Mouse (Mus musculus) embryo, embryonic 11 days (tissue): Measurements from ENCODE around the gene Eml4.

ENCODE experiments used
- DNase-seq: peaks from one replicate; pipeline ENCODE4 v3.0.0-alpha.2; 2015

Gene Eml4

DNA sequence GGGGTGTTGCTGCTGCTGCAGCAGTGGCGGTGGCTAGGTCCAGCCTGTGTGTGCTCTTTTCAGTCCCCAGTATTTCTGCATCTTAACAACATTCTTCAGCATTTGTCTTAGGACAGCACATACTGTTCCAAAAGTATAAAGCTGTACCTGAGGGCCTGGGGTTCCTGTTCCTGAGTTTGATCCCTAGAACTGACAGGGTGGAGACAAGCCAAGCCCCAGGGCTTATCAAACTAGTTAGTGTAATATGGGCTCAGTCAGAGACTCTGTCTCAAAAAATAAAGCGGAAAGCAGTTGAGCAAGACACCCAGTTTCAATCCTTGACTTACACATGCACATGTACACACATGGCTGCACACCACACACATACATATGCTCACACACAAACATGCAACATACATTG lies 34.2 kb downstream of the Eml4 start:
- DNase-seq, result no peak

DNA sequence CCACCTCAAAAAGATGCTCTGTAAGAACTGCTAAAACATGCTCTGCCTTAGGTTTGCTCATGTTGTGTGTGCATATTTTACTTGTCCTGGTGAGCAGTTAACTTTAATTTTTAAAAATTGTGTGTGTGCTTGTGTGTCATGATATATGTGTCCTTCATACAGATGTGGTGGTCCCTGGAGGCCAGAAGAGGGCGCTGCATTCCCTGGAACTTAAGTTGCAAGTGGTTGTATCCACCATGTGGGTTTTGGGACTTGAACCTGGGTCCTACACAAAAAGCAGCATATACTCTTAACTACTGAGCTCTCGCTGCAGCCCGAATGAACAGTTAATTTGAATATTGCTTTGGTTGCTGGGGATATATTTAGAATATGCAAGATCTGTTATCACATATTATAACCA lies 36.4 kb downstream of the Eml4 start:
- DNase-seq, result no peak

DNA sequence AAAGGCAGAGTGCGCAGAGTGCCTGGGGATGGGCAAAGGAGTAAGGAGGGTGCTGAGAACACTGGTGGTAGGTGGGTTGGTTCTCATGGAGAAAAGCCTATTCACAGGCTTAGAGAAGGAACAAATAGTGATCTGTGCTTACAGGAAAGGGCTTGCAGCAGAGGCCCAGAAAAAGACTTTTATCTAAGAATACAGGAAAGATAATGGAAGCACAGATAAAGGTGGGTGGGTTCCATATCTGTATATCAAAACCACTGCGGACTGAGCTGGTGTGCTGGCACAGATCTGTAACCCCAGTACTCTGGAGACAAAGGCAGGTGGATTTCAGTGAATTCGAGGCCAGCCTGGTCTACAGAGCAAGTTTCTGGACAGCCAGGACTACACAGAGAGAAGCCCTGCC lies 43.3 kb downstream of the Eml4 start:
- no peak for DNase-seq

DNA sequence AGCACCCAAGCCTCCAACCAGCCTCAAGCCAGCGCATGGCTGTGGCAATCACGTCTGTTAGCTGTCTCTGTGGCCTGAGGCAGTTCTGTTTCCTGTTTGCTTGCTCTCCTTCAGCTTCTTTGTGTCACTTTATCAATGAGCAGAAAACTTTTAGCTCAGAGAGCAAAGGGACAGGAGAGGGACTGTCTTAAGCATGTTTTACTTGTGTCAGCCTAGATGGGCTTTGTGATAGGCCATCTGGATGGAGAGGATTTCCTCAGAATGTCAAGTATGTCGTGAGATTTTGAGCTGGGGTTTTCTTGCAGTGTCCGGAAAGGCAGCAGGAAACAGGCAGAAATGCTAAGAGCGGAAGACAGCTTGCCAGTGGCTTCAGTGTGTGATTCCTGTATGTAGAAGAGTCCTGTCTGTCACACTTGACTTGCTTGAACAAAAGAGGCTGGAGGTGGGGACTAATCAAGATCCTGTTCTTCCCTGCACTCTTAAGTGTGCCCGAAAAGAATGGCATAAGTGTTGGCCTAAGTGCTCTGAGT lies 46.9 kb downstream of the Eml4 start:
- peak; percentile 28 for DNase-seq

DNA sequence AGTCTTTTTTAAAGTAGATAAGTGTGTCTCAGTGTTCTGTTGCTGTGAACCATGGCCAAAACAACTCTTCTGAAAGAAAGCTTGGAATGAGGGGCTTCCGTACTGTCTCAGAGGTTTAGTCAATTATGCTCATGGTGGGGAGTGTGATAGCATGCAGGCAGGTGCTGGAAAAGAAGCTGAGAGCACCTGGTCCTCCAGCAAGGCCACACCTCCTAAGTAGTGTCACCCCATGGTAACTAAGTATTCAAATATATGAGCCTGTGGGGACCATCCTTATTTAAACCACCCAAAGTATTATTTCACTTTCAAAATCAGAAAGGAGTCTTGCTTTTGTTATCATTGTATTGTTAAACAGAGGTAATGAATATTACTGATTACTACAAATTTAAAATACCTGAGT lies 48.0 kb downstream of the Eml4 start:
- DNase-seq, result no peak

DNA sequence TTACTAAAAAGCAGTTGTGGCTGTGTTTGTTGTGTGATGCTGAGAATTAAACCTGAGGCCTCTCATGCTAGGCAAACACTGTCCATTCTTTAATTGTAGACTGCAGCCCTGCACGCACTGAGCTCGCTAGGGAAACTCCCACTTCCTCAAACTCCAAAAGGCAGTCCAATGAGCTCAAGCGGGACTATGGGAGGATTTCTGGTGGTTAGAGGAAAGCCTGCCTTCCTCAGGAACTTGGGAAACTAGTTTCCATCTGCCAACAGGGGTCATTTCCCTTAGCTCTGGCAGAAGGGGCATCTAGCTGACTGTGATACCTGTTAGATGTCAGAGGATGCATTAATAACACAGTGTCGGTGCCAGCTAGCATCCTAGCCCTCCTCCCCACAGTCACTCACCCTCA lies 79.9 kb downstream of the Eml4 start:
- DNase-seq, result no peak

DNA sequence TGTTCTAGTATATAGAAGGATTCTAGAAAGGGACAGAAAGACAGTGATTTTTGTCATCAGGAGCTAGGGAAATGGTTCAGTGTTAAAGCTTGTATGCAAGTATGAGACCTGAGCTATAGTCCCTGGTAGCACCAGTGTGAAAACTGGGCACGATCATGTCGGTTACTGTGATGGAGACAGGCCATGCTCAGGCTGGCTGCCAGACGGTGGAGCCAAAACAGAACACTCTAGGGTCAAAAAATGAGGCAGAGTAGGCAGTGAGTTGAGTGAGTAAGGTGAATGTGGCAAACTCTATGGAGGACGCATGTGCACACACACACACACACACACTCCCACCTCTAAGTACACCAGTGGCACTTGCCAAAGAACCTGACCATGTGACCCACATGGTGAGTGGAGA lies 92.7 kb downstream of the Eml4 start:
- no peak for DNase-seq

DNA sequence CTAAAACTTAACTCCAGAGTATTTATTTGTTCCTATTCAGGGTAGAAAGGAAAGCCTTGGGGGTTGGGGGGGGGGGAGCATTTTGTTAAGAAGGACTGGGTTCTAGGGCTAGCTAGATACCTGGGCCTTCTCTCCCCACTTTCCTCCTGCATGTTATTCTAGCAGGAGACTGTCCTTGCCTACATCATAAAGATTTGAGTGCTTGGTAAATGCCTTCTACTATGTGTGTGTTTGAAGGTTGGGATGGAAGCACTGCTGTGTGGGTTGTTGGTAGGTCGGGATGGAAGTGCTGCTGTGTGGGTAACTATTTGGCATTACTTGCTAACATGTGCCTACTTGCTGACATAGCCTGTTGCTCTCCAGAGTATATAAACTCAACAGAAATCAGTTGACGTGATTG lies 98.9 kb downstream of the Eml4 start:
- no peak for DNase-seq

DNA sequence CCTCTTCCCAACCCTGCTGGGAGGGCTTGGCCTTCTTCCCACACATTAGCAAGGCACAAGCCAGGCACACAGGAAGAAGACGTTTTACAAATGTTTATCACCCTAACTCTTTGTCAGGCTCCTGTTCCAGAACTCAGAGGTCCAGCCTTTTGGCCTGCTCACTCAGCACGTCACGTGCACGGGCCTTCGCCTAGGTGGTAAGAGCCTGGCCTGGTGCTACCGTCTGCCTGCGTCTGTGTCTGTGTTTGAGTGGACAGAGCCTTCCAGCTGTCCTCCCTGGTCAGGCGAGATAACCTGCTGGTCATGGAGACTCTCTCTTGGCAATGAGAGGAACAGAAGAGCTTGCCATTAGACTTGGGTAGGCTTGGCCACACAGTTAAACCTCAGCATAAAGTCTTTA lies 100.6 kb downstream of the Eml4 start:
- DNase-seq, result no peak

DNA sequence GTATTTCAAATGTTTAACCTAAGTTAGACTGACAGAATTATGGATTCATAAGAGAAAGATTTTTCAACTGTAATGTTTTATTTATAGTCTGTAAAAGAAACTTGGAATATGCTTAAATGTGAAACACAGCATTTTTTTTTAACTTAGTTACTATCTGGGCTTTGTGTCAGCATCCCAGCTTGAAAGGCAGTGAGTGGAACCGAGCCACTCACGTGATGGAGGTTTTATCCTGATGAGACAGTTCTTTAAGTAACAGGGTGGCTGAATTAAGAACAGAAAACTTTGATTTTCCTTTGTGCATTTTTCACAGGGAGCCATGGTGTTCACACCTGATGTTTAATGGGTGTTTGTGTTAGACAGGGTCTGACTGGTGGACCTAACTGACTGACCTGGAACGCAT lies 101.1 kb downstream of the Eml4 start:
- no peak for DNase-seq

DNA sequence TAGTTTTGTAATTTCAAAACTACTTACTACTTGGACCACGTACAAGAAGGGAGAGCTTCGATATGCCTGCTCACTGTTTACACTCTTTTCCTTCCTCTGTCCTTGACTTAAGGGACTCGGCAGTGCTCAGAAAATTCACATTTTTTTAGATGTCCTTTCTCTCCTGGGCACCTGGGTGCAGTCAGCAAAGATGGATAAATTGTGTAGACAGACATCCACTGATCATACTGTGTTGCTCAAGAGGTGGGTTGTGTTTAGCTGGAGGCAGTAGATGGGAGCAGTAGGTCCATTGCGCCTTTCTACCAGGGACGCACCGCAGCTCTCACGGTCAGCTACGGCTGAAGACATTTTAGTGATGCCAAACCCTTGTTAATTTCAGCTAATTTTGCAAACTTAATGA lies 101.7 kb downstream of the Eml4 start:
- DNase-seq, result no peak

DNA sequence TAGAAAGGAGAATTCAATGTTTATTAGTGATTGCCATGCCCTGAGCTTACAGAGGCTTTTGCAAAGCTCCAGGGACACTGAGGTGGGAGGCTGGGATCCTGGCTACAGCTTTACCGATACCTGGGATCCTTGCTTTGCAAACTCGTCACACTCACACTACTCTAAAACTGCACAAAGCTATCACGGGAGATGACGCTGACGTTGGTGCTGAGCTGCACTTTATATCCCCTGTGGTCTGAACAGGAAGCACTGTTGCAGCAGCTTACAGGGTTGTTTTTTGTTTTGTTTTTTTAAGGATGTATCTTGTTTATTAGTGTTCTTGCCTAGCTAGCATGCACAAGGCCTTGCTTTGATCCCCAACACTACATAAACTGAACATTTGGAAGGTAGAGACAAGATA lies 102.9 kb downstream of the Eml4 start:
- no peak for DNase-seq

DNA sequence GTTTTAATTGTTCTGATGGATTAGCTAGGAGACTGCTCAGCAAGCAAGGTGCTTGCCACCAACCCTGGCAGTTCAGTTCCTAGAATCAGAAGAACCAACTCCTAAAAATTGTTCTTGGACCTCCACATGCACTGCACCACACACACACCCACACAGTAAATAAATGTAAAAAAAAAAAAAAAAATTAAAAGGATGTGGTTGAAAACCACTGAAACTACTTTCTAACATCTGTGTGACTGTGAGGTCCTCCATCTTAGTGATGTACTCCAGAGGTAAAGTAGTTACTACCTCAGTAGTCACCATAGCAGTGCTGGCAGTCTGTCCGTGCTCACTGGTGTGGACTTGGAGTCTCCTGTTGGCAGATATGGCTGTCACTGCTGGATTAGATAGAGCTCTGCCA lies 106.5 kb downstream of the Eml4 start:
- DNase-seq, result no peak

DNA sequence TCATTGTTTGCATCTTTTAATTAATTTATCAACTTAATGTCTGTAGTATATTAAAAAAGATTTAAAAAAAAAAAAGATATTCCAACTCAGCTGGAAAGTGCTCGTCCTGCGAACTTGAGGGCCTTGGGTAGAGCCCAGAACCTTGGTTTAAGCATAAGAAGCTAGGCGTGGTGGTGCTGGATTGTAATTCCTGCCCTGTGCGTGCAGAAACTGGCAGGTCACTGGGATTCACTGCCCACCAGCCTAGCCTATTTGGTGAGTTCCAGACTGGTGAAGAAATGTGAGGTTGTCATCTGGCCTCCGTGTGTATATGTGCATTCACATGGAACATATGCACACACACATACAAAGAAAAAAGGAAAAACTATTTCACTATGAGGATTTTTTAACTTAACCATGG lies 115.2 kb downstream of the Eml4 start:
- DNase-seq, result no peak

DNA sequence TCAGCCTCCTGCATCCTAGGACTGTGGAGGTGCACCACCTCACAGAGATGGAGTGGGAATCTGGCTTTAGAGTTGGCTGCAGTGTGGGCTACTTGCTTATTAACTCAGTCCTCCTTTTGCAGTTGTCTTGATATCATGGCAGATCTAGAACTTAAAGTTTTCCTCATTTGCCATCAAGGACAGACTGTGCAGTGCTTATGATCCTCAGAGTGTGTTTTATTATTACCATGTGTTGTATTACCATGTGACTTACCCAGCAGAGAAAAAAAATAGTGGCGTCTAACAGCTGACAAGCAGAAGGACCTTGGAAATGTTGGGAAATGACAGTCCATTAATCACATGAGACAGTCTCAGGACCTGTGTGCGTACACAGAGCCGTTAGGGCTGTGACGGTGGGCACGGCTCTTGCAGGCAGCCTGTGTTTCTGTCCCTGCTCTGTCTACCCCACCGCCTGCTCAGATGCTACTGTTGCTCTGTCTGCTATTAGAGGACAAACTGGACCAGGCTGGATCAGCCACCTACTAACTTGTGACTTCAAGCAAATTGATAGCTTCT lies 116.0 kb downstream of the Eml4 start:
- DNase-seq, result peak; percentile 8

DNA sequence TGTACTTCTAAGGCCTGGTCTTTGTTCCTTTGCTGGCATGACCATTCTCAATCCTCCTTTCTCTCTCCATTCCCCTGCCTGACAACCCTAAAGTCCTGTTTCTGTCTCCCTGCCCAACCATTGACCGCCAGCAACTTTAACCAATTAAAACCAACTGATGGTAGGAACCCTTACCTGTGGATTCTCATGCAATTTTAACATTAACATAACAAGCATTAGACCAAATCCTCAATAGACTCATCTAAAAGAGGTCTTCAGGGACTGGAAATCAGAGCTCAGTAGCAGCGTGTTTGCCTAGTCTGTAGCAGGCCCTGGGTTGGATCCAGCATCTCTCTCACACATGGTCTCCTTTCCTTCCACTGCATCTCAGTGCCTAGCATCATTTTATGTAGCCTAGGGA lies 118.9 kb downstream of the Eml4 start:
- DNase-seq, result no peak

DNA sequence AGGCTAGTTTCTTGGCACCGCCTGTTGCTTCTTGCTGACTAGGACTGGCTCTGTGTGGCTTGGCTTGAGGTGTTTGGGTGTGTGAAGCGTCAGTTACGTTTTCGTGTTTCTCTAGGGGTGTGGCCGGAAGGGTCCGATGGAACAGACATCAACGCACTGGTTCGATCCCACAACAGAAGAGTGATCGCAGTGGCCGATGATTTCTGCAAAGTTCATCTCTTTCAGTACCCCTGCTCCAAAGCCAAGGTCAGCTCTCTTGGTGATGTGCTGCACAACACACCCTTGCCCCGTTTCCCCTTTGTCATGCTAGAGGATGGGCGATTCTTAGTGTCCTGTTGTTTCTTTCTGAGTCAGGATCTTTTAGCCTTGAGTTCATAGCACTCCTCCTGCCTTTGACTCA lies 126.4 kb downstream of the Eml4 start:
- no peak for DNase-seq

DNA sequence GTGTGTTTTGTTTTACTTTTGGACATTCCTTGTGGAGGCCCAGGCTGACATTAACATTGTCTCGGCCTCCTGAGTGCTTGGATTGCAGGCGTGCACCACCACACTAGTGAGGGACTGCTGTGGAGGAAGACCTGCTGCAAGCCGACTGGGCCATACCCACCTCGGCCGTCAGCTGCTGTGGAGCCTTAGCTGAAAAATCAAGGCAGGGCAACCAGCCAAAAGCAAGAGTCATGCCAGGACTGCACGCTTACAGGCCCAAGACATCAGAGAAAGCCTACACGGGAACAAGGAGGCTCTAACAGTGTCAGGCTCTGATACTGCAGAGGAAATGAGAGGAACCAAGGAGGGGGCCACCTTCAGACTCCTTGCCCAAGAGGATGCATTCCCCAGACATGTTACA lies 130.8 kb downstream of the Eml4 start:
- no peak for DNase-seq

DNA sequence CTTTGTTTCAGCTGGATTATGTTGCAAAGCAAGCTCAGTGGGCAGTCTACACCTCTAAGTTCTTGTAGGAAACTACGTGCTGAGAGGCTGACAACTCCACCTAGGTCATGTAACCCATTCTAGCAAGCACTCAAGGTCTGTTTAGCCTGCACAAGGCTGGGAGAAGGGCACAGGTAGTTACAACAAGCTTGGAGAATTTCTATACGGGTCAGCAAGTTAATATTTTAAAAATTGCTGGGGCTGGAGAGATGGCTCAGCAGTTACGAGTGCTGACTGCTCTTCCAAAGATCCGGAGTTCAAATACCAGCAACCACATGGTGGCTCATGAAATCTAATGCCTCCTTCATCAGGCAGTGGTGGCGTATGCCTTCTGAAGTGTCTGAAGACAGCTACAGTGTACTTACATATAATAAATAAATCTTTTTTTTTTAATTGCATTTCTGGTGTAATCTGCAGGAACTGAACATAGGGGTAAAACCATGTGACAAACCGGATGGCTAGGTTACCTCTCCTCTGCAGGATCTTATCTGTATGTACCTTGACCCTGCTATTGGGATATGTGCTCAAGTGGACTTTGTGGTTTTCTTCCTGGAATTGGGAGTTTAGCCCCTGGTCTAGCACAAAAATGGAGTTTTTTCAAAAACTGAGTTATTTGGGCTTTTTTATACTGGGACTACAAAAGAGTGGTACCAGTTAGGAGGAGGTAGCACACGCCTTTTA lies 132.2 kb downstream of the Eml4 start:
- DNase-seq, result no peak

DNA sequence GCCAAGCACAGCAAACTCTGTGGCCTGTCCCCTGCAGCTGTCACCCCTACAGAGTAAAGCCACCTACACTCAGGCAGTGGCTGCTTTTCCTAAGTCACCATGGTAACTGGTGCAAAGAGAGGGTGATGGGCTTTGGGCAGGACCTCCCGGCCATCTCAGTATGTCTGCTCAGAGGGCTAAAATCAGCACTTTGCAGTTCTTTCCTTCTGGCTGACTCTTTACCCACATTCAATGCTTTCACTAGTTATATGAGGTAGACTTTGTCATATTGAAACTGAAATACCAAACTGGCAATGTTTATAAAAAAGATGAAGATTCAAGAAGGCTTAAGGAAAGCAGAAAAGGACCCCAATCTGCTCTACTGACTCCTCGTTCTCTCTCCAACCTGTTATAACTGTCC lies 133.1 kb downstream of the Eml4 start:
- no peak for DNase-seq

DNA sequence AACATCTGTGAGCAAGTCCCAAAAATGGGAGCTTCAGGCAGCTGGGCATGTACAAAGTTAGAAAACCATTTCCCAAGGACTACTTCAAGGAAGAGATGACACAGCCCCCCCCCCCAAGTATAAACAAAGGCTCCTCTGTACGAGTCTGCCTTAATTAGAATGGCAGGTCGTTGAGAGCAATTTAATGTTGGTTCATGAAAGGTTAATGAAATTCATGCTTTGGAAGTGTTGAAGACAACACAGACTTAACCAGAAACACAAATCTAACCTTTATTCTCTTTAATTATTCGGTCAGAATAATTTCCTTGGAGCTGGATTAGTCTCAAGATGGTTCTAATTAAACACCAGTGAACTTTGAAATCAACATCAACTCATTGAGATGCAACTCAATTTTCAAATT lies 137.0 kb downstream of the Eml4 start:
- no peak for DNase-seq

DNA sequence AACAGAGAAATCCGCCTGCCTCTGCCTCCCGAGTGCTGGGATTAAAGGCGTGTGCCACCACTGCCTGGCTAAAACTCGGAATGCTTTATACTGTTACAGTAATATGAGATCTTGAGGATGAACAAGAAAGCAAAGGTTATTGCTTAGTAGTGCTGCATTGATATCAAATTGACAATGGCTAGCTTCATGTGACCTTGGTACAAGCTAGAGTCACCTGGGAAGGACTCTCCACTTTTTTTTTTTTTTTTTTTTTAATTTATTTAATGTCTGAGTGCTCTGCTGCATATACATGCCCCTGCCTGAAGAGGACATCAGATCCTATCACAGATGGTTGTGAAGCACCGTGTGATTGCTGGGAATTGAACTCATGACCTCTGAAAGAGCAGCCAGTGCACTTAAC lies 148.2 kb downstream of the Eml4 start:
- DNase-seq, result no peak

DNA sequence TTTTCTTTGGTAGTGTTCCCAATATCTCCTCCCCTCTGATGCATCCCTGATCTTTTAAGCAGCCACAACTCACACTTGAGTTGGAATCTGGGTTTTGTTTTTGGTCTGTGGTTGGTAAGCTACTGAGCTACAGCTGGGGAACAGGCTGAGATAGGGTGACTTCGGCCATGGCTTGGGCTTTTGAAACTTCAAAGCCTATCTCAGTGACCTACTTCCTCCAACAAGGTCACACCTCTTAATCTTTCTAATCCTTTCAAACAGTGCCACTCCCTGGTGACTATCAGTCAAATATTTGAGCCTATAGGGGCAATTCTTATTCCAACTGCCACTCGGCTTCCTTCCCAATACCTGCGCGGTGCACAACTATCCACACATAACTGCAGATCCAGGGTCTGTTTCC lies 149.0 kb downstream of the Eml4 start:
- no peak for DNase-seq

DNA sequence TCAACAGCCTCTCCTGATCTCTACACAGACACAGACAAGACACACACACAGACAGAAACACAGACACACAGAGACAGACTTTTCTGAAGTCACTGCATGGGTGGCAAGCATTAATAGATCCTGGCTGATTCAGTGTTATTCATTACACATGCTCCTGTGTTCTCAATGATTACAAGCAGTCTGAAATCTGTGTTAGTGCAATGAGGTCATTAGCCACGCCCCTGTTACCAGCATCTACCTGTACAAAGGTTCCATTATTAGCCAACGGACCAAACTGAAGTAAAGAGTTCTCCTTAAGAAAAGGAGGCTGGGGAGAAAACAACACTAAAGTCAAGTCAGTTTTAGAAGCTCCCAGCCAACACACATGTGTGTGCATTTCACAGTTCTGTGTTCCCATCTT lies 153.0 kb downstream of the Eml4 start:
- DNase-seq, result no peak

DNA sequence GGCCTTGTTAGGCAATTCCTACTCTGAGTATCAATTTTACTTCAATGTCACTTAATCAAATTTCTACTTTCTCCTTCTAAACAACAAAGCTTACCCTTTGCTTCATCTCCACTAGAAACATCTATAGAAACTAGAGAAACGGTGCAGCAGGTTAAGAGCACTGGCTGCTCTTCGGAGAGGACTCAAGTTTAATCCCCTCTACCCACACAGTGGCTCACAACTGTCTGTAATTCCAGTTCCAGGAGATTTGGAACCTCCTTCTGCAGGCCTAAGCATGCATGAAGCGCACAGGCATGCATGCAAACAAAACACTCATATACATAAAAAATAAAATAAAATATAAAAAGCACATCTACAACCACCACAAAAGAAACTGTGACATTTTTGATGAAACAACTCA lies 161.4 kb downstream of the Eml4 start:
- no peak for DNase-seq
